ENCODE assay signal across 8 mouse cellular contexts in genomic region chr3:83080567-83081055, GRCm38 (mm10). TPM values are rescaled to one million over a fixed set of nuclear protein-coding genes. Genes with fewer than 3 reads are reported as not detected.
DNase-seq lines count a peak whose midpoint lies in the region; ATAC-seq and TF ChIP-seq lines count a peak whose summit lies in the region.

No protein-coding gene starts in this region.

- H3K4me3 ChIP-seq in cortical plate, adult 2 months (ENCODE audit: insufficient read depth, low read length) = no peak overlapping the region
- H3K4me3 ChIP-seq in intestine, embryonic 15.5 days (replicated peaks) = peak overlapping the region; percentile 26

- intact Hi-C loops in gastrocnemius, postnatal 14 days (cut with DNase I; ENCODE audit: low total_unique reads) = loop anchor here (10.0 kb wide), 1 partner anchor 86 kb away; no protein-coding TSS in a partner anchor
- intact Hi-C loops in left cerebral cortex, postnatal 14 days (cut with DNase I) = no loop called here

- H3K9me3 ChIP-seq in intestine, embryonic 15.5 days = no peaks in the 10 kb centered on the region

- DNase-seq in urinary bladder, adult 18-20 months (ENCODE audit: low spot score in 2 of 2) = peak; percentile 27 to 47
- no peak for DNase-seq in urinary bladder, adult 2 months (ENCODE audit: low spot score)
- DNase-seq in gastrocnemius, postnatal 14 days = peak; percentile 25
- peak; percentile 46 to 67 for DNase-seq in left cerebral cortex, postnatal 14 days (ENCODE audit: low spot score in 2 of 2)
- peak; percentile 44 to 69 for DNase-seq in right cerebral cortex, postnatal 10 days (ENCODE audit: low spot score in 2 of 2)

- peak; percentile 80 for TF ChIP-seq CTCF in cortical plate, adult 2 months (IDR thresholded peaks at IDR 0.05; ENCODE audit: extremely low read depth, insufficient read depth, low read length)

- 3% methylated on average over 11 of the region's 11 CpGs for WGBS in intestine, embryonic 15.5 days

- H3K4me1 ChIP-seq in cortical plate, adult 2 months (ENCODE audit: control insufficient read depth, insufficient read depth, low read length) = no peaks in the 10 kb centered on the region
- H3K4me1 ChIP-seq in intestine, embryonic 15.5 days (replicated peaks) = no peaks in the 10 kb centered on the region

- no peaks in the 10 kb centered on the region for H3K36me3 ChIP-seq in intestine, embryonic 15.5 days

- TF ChIP-seq POLR2A in cortical plate, adult 2 months (IDR thresholded peaks at IDR 0.05; ENCODE audit: extremely low read depth, insufficient read depth, low read length) = no peak

- H3K27me3 ChIP-seq in intestine, embryonic 15.5 days (replicated peaks) = no peaks in the 10 kb centered on the region

- no peak overlapping the region; the same call in 1 of the 2 replicates for H3K9ac ChIP-seq in intestine, embryonic 15.5 days

- H3K27ac ChIP-seq in cortical plate, adult 2 months (ENCODE audit: insufficient read depth, low read length) = no peak overlapping the region
- no peak overlapping the region for H3K27ac ChIP-seq in intestine, embryonic 15.5 days

- ATAC-seq in intestine, embryonic 15.5 days = peak; percentile 87
- ATAC-seq in megakaryocyte progenitor cell, adult 5-6 weeks (replicated peaks; ENCODE audit: poor library complexity) = peak; percentile 99

- peak overlapping the region; percentile 67 for H3K4me2 ChIP-seq in intestine, embryonic 15.5 days (replicated peaks)

RNA-seq across cellular contexts. Expression of gene Plrg1, which starts 25.3 kb away (rescaled TPM):
- polyA plus RNA-seq in urinary bladder, adult 2 months (2012; rRNA removed) = 47.6 and 52.4 TPM in 2 replicates
- 45.0 TPM in 2 replicates for polyA plus RNA-seq in cortical plate, adult 2 months (2012; rRNA removed)
- total RNA-seq in gastrocnemius, postnatal 14 days (2021) = 10 to 100 TPM; 24.9 to 25.2 TPM
- 87.4 and 88.3 TPM in 2 replicates for polyA plus RNA-seq in intestine, embryonic 15.5 days (2015; fragmentation: Nextera tagmentation; extraction: Ambion mirVana)
- total RNA-seq in left cerebral cortex, postnatal 14 days (2021) = 10 to 100 TPM; 38.8 to 39.9 TPM
- 42.4 and 51.2 TPM in 2 replicates for total RNA-seq in megakaryocyte progenitor cell, adult 5-6 weeks (2015)
- 81.3 and 83.9 TPM in 2 replicates for total RNA-seq in megakaryocyte progenitor cell, adult 5-6 weeks (2017)

RNA-seq across cellular contexts. Expression of gene Fgb, which starts 30.9 kb away (rescaled TPM):
- 0.01 and 0.25 TPM in 2 replicates for polyA plus RNA-seq in urinary bladder, adult 2 months (2012; rRNA removed)
- polyA plus RNA-seq in cortical plate, adult 2 months (2012; rRNA removed) = 0.04 TPM in 1 of 2 replicates, not detected in the other
- total RNA-seq in gastrocnemius, postnatal 14 days (2021) = not detected
- 7.0 and 9.4 TPM in 2 replicates for polyA plus RNA-seq in intestine, embryonic 15.5 days (2015; fragmentation: Nextera tagmentation; extraction: Ambion mirVana)
- total RNA-seq in left cerebral cortex, postnatal 14 days (2021) = not detected
- total RNA-seq in megakaryocyte progenitor cell, adult 5-6 weeks (2015) = not detected in 2 replicates
- total RNA-seq in megakaryocyte progenitor cell, adult 5-6 weeks (2017) = not detected in 2 replicates

RNA-seq across cellular contexts. Expression of gene Dchs2, which starts 47.1 kb away (rescaled TPM):
- polyA plus RNA-seq in urinary bladder, adult 2 months (2012; rRNA removed) = 0.17 and 0.25 TPM in 2 replicates
- polyA plus RNA-seq in cortical plate, adult 2 months (2012; rRNA removed) = 0.26 and 0.38 TPM in 2 replicates
- total RNA-seq in gastrocnemius, postnatal 14 days (2021) = 1 to 10 TPM; 3.9 to 4.4 TPM
- polyA plus RNA-seq in intestine, embryonic 15.5 days (2015; fragmentation: Nextera tagmentation; extraction: Ambion mirVana) = 0.10 and 0.16 TPM in 2 replicates
- total RNA-seq in left cerebral cortex, postnatal 14 days (2021) = 1 to 10 TPM; 2.2 to 4.3 TPM
- not detected in 2 replicates for total RNA-seq in megakaryocyte progenitor cell, adult 5-6 weeks (2015)
- not detected in 2 replicates for total RNA-seq in megakaryocyte progenitor cell, adult 5-6 weeks (2017)

RNA-seq across cellular contexts. Expression of gene Fga, which starts 54.7 kb away (rescaled TPM):
- 0.27 TPM in 1 of 2 replicates, not detected in the other for polyA plus RNA-seq in urinary bladder, adult 2 months (2012; rRNA removed)
- not detected in 2 replicates for polyA plus RNA-seq in cortical plate, adult 2 months (2012; rRNA removed)
- total RNA-seq in gastrocnemius, postnatal 14 days (2021) = not detected
- polyA plus RNA-seq in intestine, embryonic 15.5 days (2015; fragmentation: Nextera tagmentation; extraction: Ambion mirVana) = 8.1 and 13.6 TPM in 2 replicates
- total RNA-seq in left cerebral cortex, postnatal 14 days (2021) = not detected
- not detected in 2 replicates for total RNA-seq in megakaryocyte progenitor cell, adult 5-6 weeks (2015)
- not detected in 2 replicates for total RNA-seq in megakaryocyte progenitor cell, adult 5-6 weeks (2017)
